Mouse (Mus musculus) heart, embryonic 16.5 days (tissue): ENCODE data around the gene Trim7. TPM values are rescaled to one million over a fixed set of nuclear protein-coding genes. Genes with fewer than 3 reads are reported as not detected.

ENCODE experiments used
- ATAC-seq: fragments of 200-750 bp; cut with Nextera tagmentation; replicated peaks from 2 replicates; pipeline ENCODE4 v1.8.0; 2017; ENCODE audit warnings: moderate number of reproducible peaks; ENCODE audit not compliant: insufficient read depth, low FRiP score; ENCODE audit errors: extremely low read depth
- H3K27ac ChIP-seq: fragments of 300-500 bp; sonication (generic); 2 replicates; pipeline ENCODE4 v1.5.1; 2014; ENCODE audit warnings: mild to moderate bottlenecking, low read length, control low read depth, moderate library complexity
- H3K27me3 ChIP-seq: fragments of 300-500 bp; sonication (generic); 2 replicates; pipeline ENCODE4 v1.6.1; 2014; ENCODE audit warnings: low read length, mixed read lengths; ENCODE audit not compliant: control insufficient read depth, insufficient read depth
- H3K36me3 ChIP-seq: fragments of 300-500 bp; sonication (generic); 2 replicates; pipeline ENCODE4 v1.6.1; 2014; ENCODE audit not compliant: control insufficient read depth, insufficient read depth
- H3K4me1 ChIP-seq: fragments of 300-500 bp; sonication (generic); 2 replicates; pipeline ENCODE4 v1.6.1; 2014; ENCODE audit warnings: low read length, mixed read lengths; ENCODE audit not compliant: control insufficient read depth, insufficient read depth
- H3K4me2 ChIP-seq: fragments of 300-500 bp; sonication (generic); 2 replicates; pipeline ENCODE4 v1.6.1; 2014; ENCODE audit warnings: low read depth, mild to moderate bottlenecking, control low read depth, low read length
- H3K4me3 ChIP-seq: fragments of 300-500 bp; sonication (generic); 2 replicates; pipeline ENCODE4 v1.5.1; 2014; ENCODE audit warnings: mild to moderate bottlenecking, control low read depth, low read length
- H3K9ac ChIP-seq: fragments of 300-500 bp; sonication (generic); 2 replicates; pipeline ENCODE4 v1.6.1; 2014; ENCODE audit warnings: low read length, control low read depth
- H3K9me3 ChIP-seq: fragments of 300-500 bp; sonication (generic); replicated peaks from 2 replicates; pipeline ENCODE4 v1.6.1; 2016; ENCODE audit warnings: low read length; ENCODE audit not compliant: control insufficient read depth
- WGBS: fragments of 180-500 bp; shearing (Covaris S2); extraction: QIAGEN DNeasy Blood & Tissue Kit; methylation state at CpG from one replicate; pipeline ENCODE4 v1.1.7; 2014; 5-methylcytosine and 5-hydroxymethylcytosine counted together
- polyA plus RNA-seq: library from polyadenylated mRNA; unstranded; fragments of >200 nt; fragmentation: Nextera tagmentation; extraction: Ambion mirVana; gene quantifications from 2 replicates; pipeline ENCODE4 v1.2.1, GENCODE M21; 2015

Gene Trim7
- polyA plus RNA-seq, 1 experiment from 2014 or later, result 0.98 TPM

- H3K36me3 ChIP-seq, result no peaks in the 10 kb centered on the region
- no peaks in the 10 kb centered on the region for H3K9me3 ChIP-seq
- no peak for ATAC-seq
- no peak overlapping the region for H3K9ac ChIP-seq
- no peaks in the 10 kb centered on the region for H3K27me3 ChIP-seq
- WGBS, result 27% methylated on average over 2 of the region's 2 CpGs
- H3K4me2 ChIP-seq, result no peak overlapping the region
- no peak overlapping the region for H3K27ac ChIP-seq
- H3K4me3 ChIP-seq, result no peak overlapping the region
- peaks cover 4% of the 10 kb centered on the region; the same call in 1 of the 2 replicates for H3K4me1 ChIP-seq
Measured at GRCm38 (mm10) chr11:48830279-48830678, 4.3 kb downstream of the Trim7 start.

GRCm38 (mm10) chr11:48831273-48831672 lies 5.3 kb downstream of the Trim7 start:
- no peak overlapping the region for H3K4me2 ChIP-seq
- 86% methylated on average over 2 of the region's 2 CpGs for WGBS
- no peak for ATAC-seq
- no peaks in the 10 kb centered on the region for H3K9me3 ChIP-seq
- no peak overlapping the region for H3K27ac ChIP-seq
- H3K4me3 ChIP-seq, result no peak overlapping the region
- H3K36me3 ChIP-seq, result no peaks in the 10 kb centered on the region
- no peaks in the 10 kb centered on the region for H3K27me3 ChIP-seq
- no peak overlapping the region for H3K9ac ChIP-seq
- peaks cover 4% of the 10 kb centered on the region; the same call in 1 of the 2 replicates for H3K4me1 ChIP-seq

- no peaks in the 10 kb centered on the region for H3K36me3 ChIP-seq
- no peaks in the 10 kb centered on the region for H3K27me3 ChIP-seq
- no peaks in the 10 kb centered on the region for H3K9me3 ChIP-seq
- H3K27ac ChIP-seq, result no peak overlapping the region
- H3K9ac ChIP-seq, result no peak overlapping the region; the same call in 1 of the 2 replicates
- peak overlapping the region; percentile 30 for H3K4me3 ChIP-seq
- peaks cover 7% of the 10 kb centered on the region for H3K4me1 ChIP-seq
- 35% methylated on average over 8 of the region's 9 CpGs for WGBS
- ATAC-seq, result no peak
- peak overlapping the region; percentile 80 for H3K4me2 ChIP-seq
Measured at GRCm38 (mm10) chr11:48833078-48833730, 7.3 kb downstream of the Trim7 start.

DNA sequence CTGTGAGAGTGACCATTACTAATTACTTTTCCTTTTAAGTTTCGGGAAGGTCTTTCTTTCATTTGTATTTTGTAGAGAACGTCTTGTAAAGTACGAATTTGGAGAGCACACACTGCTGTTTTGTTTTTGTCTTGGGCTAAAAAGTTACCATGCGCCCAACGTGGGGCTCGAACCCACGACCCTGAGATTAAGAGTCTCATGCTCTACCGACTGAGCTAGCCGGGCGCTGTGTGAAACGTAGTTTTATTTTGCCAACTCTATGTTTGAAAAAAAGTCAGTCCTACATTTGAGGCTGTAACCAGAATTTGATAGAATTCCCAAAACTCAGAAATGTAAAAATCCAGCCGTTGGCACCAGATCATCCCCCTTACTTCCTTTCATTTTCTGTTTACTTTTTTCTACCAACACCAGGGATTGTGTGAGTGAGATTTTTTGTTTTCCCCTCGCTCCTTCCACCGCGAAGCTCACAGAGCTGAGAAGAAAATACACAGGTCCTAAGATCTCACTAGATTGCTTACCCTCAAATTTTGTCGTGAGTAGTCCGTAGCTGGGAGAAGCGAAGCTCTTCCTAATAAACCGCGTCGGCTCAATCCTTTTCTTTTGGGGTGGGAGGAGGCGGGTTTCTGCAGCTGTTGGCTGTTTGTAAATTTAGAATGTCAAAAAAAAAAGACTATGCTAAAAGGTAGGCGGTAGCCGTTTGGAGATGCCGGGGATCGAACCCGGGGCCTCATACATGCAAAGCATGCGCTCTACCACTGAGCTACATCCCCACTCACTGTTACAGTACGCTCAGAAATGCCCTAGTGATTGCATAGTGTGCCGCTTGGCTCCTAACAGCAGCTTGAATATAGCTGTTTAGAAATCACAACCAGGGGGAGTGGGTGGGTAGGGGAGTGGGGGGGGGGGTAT lies 8.0 kb downstream of the Trim7 start:
- Histone ChIP-seq H3K4me1 (peaks cover 13% of the 10 kb centered on the region), H3K9ac (peak overlapping the region; percentile 81), H3K4me2 (peak overlapping the region; percentile 80), H3K9me3 (no peaks in the 10 kb centered on the region), H3K36me3 (no peaks in the 10 kb centered on the region), H3K27ac (peak overlapping the region; percentile 85), H3K4me3 (peak overlapping the region; percentile 84), H3K27me3 (no peaks in the 10 kb centered on the region)
- WGBS, result under 1% methylated on average over 30 of the region's 30 CpGs
- ATAC-seq, result peak; percentile 85

- no peak overlapping the region for H3K27ac ChIP-seq
- ATAC-seq, result no peak
Measured at GRCm38 (mm10) chr11:48835923-48836322, 10.0 kb downstream of the Trim7 start.

GRCm38 (mm10) chr11:48836990-48837309 lies 11.0 kb downstream of the Trim7 start:
- H3K9ac ChIP-seq, result peak overlapping the region; percentile 82
- peak overlapping the region; percentile 82 for H3K4me2 ChIP-seq
- H3K36me3 ChIP-seq, result no peaks in the 10 kb centered on the region
- peak overlapping the region; percentile 91 for H3K4me3 ChIP-seq
- 21% methylated on average over 11 of the region's 11 CpGs for WGBS
- H3K4me1 ChIP-seq, result peaks cover 11% of the 10 kb centered on the region
- no peaks in the 10 kb centered on the region for H3K9me3 ChIP-seq
- H3K27ac ChIP-seq, result no peak overlapping the region
- no peaks in the 10 kb centered on the region for H3K27me3 ChIP-seq
- no peak for ATAC-seq

More at GRCm38 (mm10) chr11:48835923-48836322, 10.0 kb downstream of the Trim7 start:
- H3K27me3 ChIP-seq, result no peaks in the 10 kb centered on the region
- no peaks in the 10 kb centered on the region for H3K9me3 ChIP-seq
- H3K4me2 ChIP-seq, result no peak overlapping the region
- WGBS, result 70% methylated on average over 6 of the region's 6 CpGs
- H3K36me3 ChIP-seq, result no peaks in the 10 kb centered on the region
- H3K4me3 ChIP-seq, result no peak overlapping the region
- no peak overlapping the region for H3K9ac ChIP-seq
- peaks cover 11% of the 10 kb centered on the region for H3K4me1 ChIP-seq

GRCm38 (mm10) chr11:48837310-48838180 lies 11.6 kb downstream of the Trim7 start:
- Histone ChIP-seq H3K27ac (peak overlapping the region; percentile 56), H3K9ac (peak overlapping the region; percentile 82), H3K4me2 (peak overlapping the region; percentile 82), H3K4me3 (peak overlapping the region; percentile 91), H3K27me3 (no peaks in the 10 kb centered on the region), H3K9me3 (no peaks in the 10 kb centered on the region), H3K36me3 (no peaks in the 10 kb centered on the region), H3K4me1 (peaks cover 11% of the 10 kb centered on the region)
- under 1% methylated on average over 77 of the region's 77 CpGs for WGBS
- peak; percentile 21; the same call in 1 of the 2 replicates for ATAC-seq

GRCm38 (mm10) chr11:48838181-48838797 lies 12.3 kb downstream of the Trim7 start:
- under 1% methylated on average over 16 of the region's 16 CpGs for WGBS

More at GRCm38 (mm10) chr11:48838181-48838797, 12.3 kb downstream of the Trim7 start:
- Histone ChIP-seq H3K9ac (peak overlapping the region; percentile 82), H3K9me3 (no peaks in the 10 kb centered on the region), H3K4me3 (peak overlapping the region; percentile 91), H3K4me1 (peaks cover 11% of the 10 kb centered on the region), H3K27ac (no peak overlapping the region; the same call in 1 of the 2 replicates), H3K36me3 (no peaks in the 10 kb centered on the region), H3K4me2 (peak overlapping the region; percentile 82), H3K27me3 (no peaks in the 10 kb centered on the region)
- no peak; the same call in 1 of the 2 replicates for ATAC-seq
